Comparison of ENCODE assay signal across 23 mouse cellular contexts in the genomic region with DNA sequence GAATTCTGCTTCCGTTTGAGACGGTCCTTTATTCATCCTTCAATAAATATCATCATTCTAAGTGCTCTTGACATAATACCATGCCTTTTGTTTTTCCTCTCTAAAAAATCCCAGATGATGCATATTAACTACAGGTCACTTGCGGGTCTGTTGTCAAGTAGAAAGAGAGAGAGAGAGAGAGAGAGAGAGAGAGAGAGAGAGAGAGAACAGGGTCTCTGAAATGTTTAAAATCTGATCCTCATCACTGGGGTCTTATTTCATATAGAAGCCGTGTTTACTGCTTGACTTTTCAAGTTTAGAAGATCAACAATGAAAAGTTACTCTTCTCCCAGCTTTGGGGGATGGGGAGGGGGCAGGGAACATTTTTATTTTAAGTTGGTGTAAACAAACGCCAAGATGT.
DNase-seq lines count a peak whose midpoint lies in the region; ATAC-seq and TF ChIP-seq lines count a peak whose summit lies in the region.
"Had no signal": no experiment of that assay in that cellular context is flagged by ENCODE, and none has a peak within 500 bp of the region (broad histone marks: within the 10 kb centered on the region; RNA-seq: fewer than 3 reads in every experiment).

No protein-coding gene starts in this region.

- peaks cover 22% of the 10 kb centered on the region for H3K27me3 ChIP-seq in forebrain, embryonic 13.5 days
- no peaks in the 10 kb centered on the region for H3K27me3 ChIP-seq in forebrain, embryonic 11.5 days (ENCODE audit: control insufficient read depth, insufficient read depth, low read length)
- no peaks in the 10 kb centered on the region for H3K27me3 ChIP-seq in lung, postnatal 0 days (replicated peaks; ENCODE audit: insufficient read depth, low read length)
- H3K27me3 ChIP-seq in midbrain, embryonic 13.5 days, result peaks cover 7% of the 10 kb centered on the region
- no peaks in the 10 kb centered on the region for H3K27me3 ChIP-seq in stomach, embryonic 16.5 days (ENCODE audit: control insufficient read depth, insufficient read depth, low read length)
- H3K27me3 ChIP-seq: CH12.LX; heart, embryonic 15.5 days; neural tube, embryonic 12.5 days; stomach, embryonic 15.5 days had no signal

- H3K4me3 ChIP-seq in forebrain, embryonic 13.5 days, result no peak overlapping the region
- H3K4me3 ChIP-seq in forebrain, embryonic 11.5 days (ENCODE audit: low read depth, low read length), result no peak overlapping the region
- no peak overlapping the region for H3K4me3 ChIP-seq in lung, postnatal 0 days (ENCODE audit: low read depth, low read length)
- H3K4me3 ChIP-seq in midbrain, embryonic 13.5 days (replicated peaks), result no peak overlapping the region
- no peak overlapping the region for H3K4me3 ChIP-seq in stomach, embryonic 16.5 days (replicated peaks; ENCODE audit: low read length)
- H3K4me3 ChIP-seq: erythroblast, embryonic 14.5 days; heart, adult 2 months; neural tube, embryonic 12.5 days; stomach, embryonic 15.5 days had no signal

- H3K4me2 ChIP-seq in forebrain, embryonic 13.5 days, result no peak overlapping the region; the same call in 1 of the 2 replicates
- no peak overlapping the region for H3K4me2 ChIP-seq in forebrain, embryonic 11.5 days (ENCODE audit: low read depth, low read length, severe bottlenecking)
- peak overlapping the region; percentile 32; the same call in 1 of the 2 replicates for H3K4me2 ChIP-seq in lung, postnatal 0 days (replicated peaks; ENCODE audit: low read depth, low read length)
- peak overlapping the region; percentile 37 for H3K4me2 ChIP-seq in midbrain, embryonic 13.5 days (replicated peaks)
- peak overlapping the region; percentile 22 for H3K4me2 ChIP-seq in stomach, embryonic 16.5 days (ENCODE audit: low read depth, low read length)

- DNase-seq in forebrain, embryonic 11.5 days (ENCODE audit: low spot score), result no peak
- no peak for DNase-seq in lung, postnatal 0 days (ENCODE audit: low spot score)
- DNase-seq in lung, postnatal 25 days (ENCODE audit: low spot score), result no peak
- no peak for DNase-seq in right cerebral cortex, postnatal 25 days
- no peak for DNase-seq in right cerebral cortex, postnatal 14 days
- DNase-seq: adrenal gland, postnatal 36 days; cerebellum, adult 11-12 months; cerebellum, postnatal 25 days; gastrocnemius, postnatal 25 days; heart, adult 2 months; heart, postnatal 4 days; kidney, adult 8-10 months; kidney, postnatal 25 days; spleen, adult 18-20 months had no signal

- TF ChIP-seq EP300 in lung, postnatal 0 days (IDR thresholded peaks at IDR 0.05), result no peak

- 72% methylated on average over 5 of the region's 5 CpGs for WGBS in forebrain, embryonic 13.5 days
- 62% methylated on average over 5 of the region's 5 CpGs for WGBS in forebrain, embryonic 11.5 days
- 57% methylated on average over 5 of the region's 5 CpGs for WGBS in lung, postnatal 0 days
- WGBS in midbrain, embryonic 13.5 days, result 39% methylated on average over 5 of the region's 5 CpGs
- WGBS in stomach, embryonic 16.5 days, result 55% methylated on average over 5 of the region's 5 CpGs

- no peaks in the 10 kb centered on the region for H3K9me3 ChIP-seq in forebrain, embryonic 13.5 days (replicated peaks)
- no peaks in the 10 kb centered on the region for H3K9me3 ChIP-seq in forebrain, embryonic 11.5 days (ENCODE audit: control insufficient read depth, low read length)
- H3K9me3 ChIP-seq in lung, postnatal 0 days (ENCODE audit: low read length), result no peaks in the 10 kb centered on the region
- H3K9me3 ChIP-seq in midbrain, embryonic 13.5 days, result no peaks in the 10 kb centered on the region
- H3K9me3 ChIP-seq in stomach, embryonic 16.5 days (replicated peaks; ENCODE audit: control insufficient read depth, low read length), result no peaks in the 10 kb centered on the region
- H3K9me3 ChIP-seq: heart, embryonic 15.5 days; neural tube, embryonic 12.5 days; stomach, embryonic 15.5 days had no signal

- H3K27ac ChIP-seq in forebrain, embryonic 13.5 days, result peak overlapping the region; percentile 68; the same call in 1 of the 2 replicates
- H3K27ac ChIP-seq in forebrain, embryonic 11.5 days (ENCODE audit: low read depth, low read length), result no peak overlapping the region; the same call in 1 of the 2 replicates
- H3K27ac ChIP-seq in lung, postnatal 0 days (ENCODE audit: low read length), result no peak overlapping the region
- peak overlapping the region; percentile 85 for H3K27ac ChIP-seq in midbrain, embryonic 13.5 days
- no peak overlapping the region for H3K27ac ChIP-seq in stomach, embryonic 16.5 days (ENCODE audit: low read length)
- H3K27ac ChIP-seq: heart, adult 2 months; heart, embryonic 15.5 days; liver, embryonic 14.5 days; stomach, embryonic 15.5 days had no signal

- H3K4me1 ChIP-seq in forebrain, embryonic 13.5 days, result peaks cover 15% of the 10 kb centered on the region
- peaks cover 5% of the 10 kb centered on the region; the same call in 1 of the 2 replicates for H3K4me1 ChIP-seq in forebrain, embryonic 11.5 days (replicated peaks; ENCODE audit: control insufficient read depth, insufficient read depth, low read length)
- no peaks in the 10 kb centered on the region for H3K4me1 ChIP-seq in lung, postnatal 0 days (ENCODE audit: insufficient read depth, low read depth, low read length)
- peaks cover 31% of the 10 kb centered on the region for H3K4me1 ChIP-seq in midbrain, embryonic 13.5 days (replicated peaks)
- H3K4me1 ChIP-seq in stomach, embryonic 16.5 days (ENCODE audit: control insufficient read depth, insufficient read depth, low read length), result peaks cover 5% of the 10 kb centered on the region; the same call in 1 of the 2 replicates
- H3K4me1 ChIP-seq: stomach, embryonic 15.5 days had no signal

- no peak overlapping the region for H3K9ac ChIP-seq in forebrain, embryonic 13.5 days
- no peak overlapping the region for H3K9ac ChIP-seq in forebrain, embryonic 11.5 days (ENCODE audit: low read length)
- no peak overlapping the region for H3K9ac ChIP-seq in lung, postnatal 0 days (replicated peaks; ENCODE audit: low read depth)
- H3K9ac ChIP-seq in midbrain, embryonic 13.5 days (replicated peaks), result no peak overlapping the region
- H3K9ac ChIP-seq in stomach, embryonic 16.5 days (ENCODE audit: low read length), result no peak overlapping the region
- H3K9ac ChIP-seq: heart, embryonic 15.5 days; liver, embryonic 14.5 days; neural tube, embryonic 12.5 days; stomach, embryonic 15.5 days had no signal

- no peak for TF ChIP-seq CTCF in lung, postnatal 0 days (IDR thresholded peaks at IDR 0.05)

- H3K36me3 ChIP-seq in forebrain, embryonic 13.5 days (ENCODE audit: poor library complexity, severe bottlenecking), result no peaks in the 10 kb centered on the region
- H3K36me3 ChIP-seq in forebrain, embryonic 11.5 days (ENCODE audit: control insufficient read depth, insufficient read depth, low read length), result no peaks in the 10 kb centered on the region
- no peaks in the 10 kb centered on the region for H3K36me3 ChIP-seq in lung, postnatal 0 days (ENCODE audit: insufficient read depth, low read length)
- H3K36me3 ChIP-seq in midbrain, embryonic 13.5 days, result no peaks in the 10 kb centered on the region
- H3K36me3 ChIP-seq in stomach, embryonic 16.5 days (ENCODE audit: control insufficient read depth, insufficient read depth, low read length), result no peaks in the 10 kb centered on the region
- H3K36me3 ChIP-seq: heart, embryonic 15.5 days; neural tube, embryonic 12.5 days; stomach, embryonic 15.5 days had no signal

- no peak for ATAC-seq in forebrain, embryonic 13.5 days
- ATAC-seq in forebrain, embryonic 11.5 days (replicated peaks; ENCODE audit: low FRiP score), result no peak
- no peak for ATAC-seq in lung, postnatal 0 days
- no peak for ATAC-seq in midbrain, embryonic 13.5 days
- ATAC-seq in stomach, embryonic 16.5 days (ENCODE audit: insufficient read depth, low FRiP score), result no peak

Comparison
In these comparisons a context has a peak if more than half of its experiments do, and no peak if none do; other contexts are left out.
1. H3K27ac ChIP-seq: peak in forebrain, embryonic 13.5 days (single experiment) and midbrain, embryonic 13.5 days (single experiment); none in forebrain, embryonic 11.5 days (single experiment), lung, postnatal 0 days (single experiment) and stomach, embryonic 16.5 days (single experiment).
2. H3K4me2 ChIP-seq: peak in lung, postnatal 0 days (single experiment), midbrain, embryonic 13.5 days (single experiment) and stomach, embryonic 16.5 days (single experiment); none in forebrain, embryonic 13.5 days (single experiment) and forebrain, embryonic 11.5 days (single experiment).